ENCODE assay signal across 8 mouse cellular contexts in genomic region chr5:27680476-27680875, GRCm38 (mm10).
DNase-seq lines count a peak whose midpoint lies in the region; ATAC-seq lines count a peak whose summit lies in the region.

No protein-coding gene starts in this region.

- H3K27me3 ChIP-seq in heart, embryonic 10.5 days (ENCODE audit: insufficient read depth, poor library complexity, severe bottlenecking) = no peaks in the 10 kb centered on the region
- no peaks in the 10 kb centered on the region for H3K27me3 ChIP-seq in kidney, embryonic 14.5 days (ENCODE audit: control insufficient read depth, insufficient read depth, low read length)

- H3K9ac ChIP-seq in kidney, embryonic 14.5 days (ENCODE audit: low read depth, low read length) = no peak overlapping the region

- H3K4me3 ChIP-seq in heart, embryonic 10.5 days = no peak overlapping the region
- H3K4me3 ChIP-seq in kidney, embryonic 14.5 days (ENCODE audit: low read length) = no peak overlapping the region

- no peaks in the 10 kb centered on the region for H3K9me3 ChIP-seq in heart, embryonic 10.5 days
- H3K9me3 ChIP-seq in kidney, embryonic 14.5 days (ENCODE audit: control insufficient read depth, low read length) = no peaks in the 10 kb centered on the region

- peak; percentile 13 for DNase-seq in heart, adult 8-10 months (ENCODE audit: low spot score)
- DNase-seq in heart, embryonic 10.5 days (ENCODE audit: low spot score) = no peak
- peak; percentile 11 for DNase-seq in urinary bladder, postnatal 14 days (ENCODE audit: low spot score)
- no peak for DNase-seq in urinary bladder, adult 2 months (ENCODE audit: low spot score)
- peak; percentile 34 for DNase-seq in cerebellum, adult 8-10 months
- peak; percentile 46 for DNase-seq in mesoderm, embryonic 11.5 days (ENCODE audit: low read depth, low spot score)
- DNase-seq in yolk sac, embryonic 10.5 days (ENCODE audit: low spot score) = no peak

- H3K36me3 ChIP-seq in heart, embryonic 10.5 days = no peaks in the 10 kb centered on the region
- H3K36me3 ChIP-seq in kidney, embryonic 14.5 days (ENCODE audit: control insufficient read depth, insufficient read depth, low read length) = no peaks in the 10 kb centered on the region

- 28% methylated on average over 5 of the region's 5 CpGs for WGBS in heart, embryonic 10.5 days
- 34% methylated on average over 5 of the region's 5 CpGs for WGBS in kidney, embryonic 14.5 days

- no peak overlapping the region for H3K27ac ChIP-seq in heart, embryonic 10.5 days
- H3K27ac ChIP-seq in kidney, embryonic 14.5 days (ENCODE audit: low read depth, low read length) = no peak overlapping the region

- H3K4me2 ChIP-seq in kidney, embryonic 14.5 days (replicated peaks; ENCODE audit: low read depth, low read length) = no peak overlapping the region

- H3K4me1 ChIP-seq in heart, embryonic 10.5 days = no peaks in the 10 kb centered on the region
- no peaks in the 10 kb centered on the region for H3K4me1 ChIP-seq in kidney, embryonic 14.5 days (ENCODE audit: control insufficient read depth, insufficient read depth, low read length)

- 0 out of 2 replicates have a peak, but pooled peaks have one; percentile 56 for ATAC-seq in kidney, embryonic 14.5 days (ENCODE audit: low FRiP score, low TSS enrichment)

Comparison
In these comparisons a context has a peak if more than half of its experiments do, and no peak if none do; other contexts are left out.
1. DNase-seq: peak in heart, adult 8-10 months (single experiment), urinary bladder, postnatal 14 days (single experiment), cerebellum, adult 8-10 months (single experiment) and mesoderm, embryonic 11.5 days (single experiment); none in heart, embryonic 10.5 days (single experiment), urinary bladder, adult 2 months (single experiment) and yolk sac, embryonic 10.5 days (single experiment).